Mouse (Mus musculus) adrenal gland, postnatal 36 days (tissue): ENCODE measurements at regions not wholly inside any gene's neighbourhood (a gene's known extent, or its start where the extent isn't known, plus 50 kb on each side); places are given as distances from the start of the nearest gene placed in this dataset.
"Not testable (repeated sequence)": the region's sequence is repeated elsewhere in the genome, so short reads cannot be mapped to it uniquely, and the experiment has no call there.

Source experiments
- DNase-seq, 2 experiments: peaks; one replicate each; pipeline ENCODE4 v3.0.0; 2021; ENCODE audit warnings: mixed read lengths in 1 of 2

DNA sequence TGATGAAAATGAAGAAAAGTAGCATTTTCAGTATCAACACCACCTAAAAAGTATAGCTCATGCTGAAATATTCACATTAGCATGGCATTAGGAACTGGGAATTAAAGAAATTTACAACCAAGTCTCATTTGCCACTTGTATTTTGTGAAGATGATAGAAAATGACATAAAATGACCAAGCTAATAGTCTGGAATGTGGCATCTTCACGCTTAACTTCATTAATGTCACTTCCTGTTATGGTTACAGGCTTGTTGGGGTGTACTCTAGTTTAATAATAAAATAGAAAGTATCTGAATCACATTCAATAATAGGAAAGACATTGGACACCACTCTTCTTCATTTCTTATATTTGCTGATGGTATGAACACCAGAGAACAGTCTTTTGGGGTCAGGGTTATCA, 167.1 kb downstream of the Pcdh17 start:
- no peak for DNase-seq

DNA sequence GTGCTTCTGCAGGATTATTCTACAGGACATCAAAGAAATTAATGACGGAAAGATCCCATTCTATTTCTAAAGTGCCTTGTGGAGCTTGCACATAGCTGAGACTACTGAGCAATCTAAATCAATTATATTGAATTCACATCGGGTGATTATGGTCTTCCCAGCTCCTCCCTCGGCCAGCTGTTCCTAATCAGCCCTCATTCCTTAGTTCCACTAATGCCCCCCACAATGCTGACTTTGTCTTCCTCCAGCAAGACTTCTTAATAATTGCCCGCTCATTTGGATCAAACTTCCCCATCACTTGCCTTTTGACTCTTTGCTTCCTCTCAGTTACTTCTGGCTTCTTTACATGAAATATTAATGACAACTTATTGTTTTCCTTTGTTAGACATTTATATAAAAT, 169.2 kb downstream of the Pcdh17 start:
- no peak for DNase-seq

DNA sequence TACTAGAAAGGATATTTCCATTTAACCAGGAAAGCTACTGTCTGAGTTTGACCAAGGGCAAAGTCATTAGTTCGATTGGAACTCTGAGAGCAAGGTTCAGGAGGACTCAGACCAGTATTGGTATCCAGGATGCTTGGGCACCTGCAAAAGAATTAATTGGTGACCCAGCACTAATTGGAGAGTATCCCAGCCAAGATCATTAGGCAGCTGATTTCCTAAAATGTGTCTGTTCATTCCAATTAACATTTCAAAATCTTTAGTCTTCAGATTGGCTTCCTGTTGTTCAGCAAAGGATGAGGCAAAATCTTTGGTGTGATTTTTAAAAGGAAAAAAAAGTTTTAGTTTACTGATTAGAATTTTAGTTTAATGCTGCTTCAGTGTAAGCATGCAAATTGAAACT, 201.7 kb downstream of the Pcdh17 start:
- no peak for DNase-seq

DNA sequence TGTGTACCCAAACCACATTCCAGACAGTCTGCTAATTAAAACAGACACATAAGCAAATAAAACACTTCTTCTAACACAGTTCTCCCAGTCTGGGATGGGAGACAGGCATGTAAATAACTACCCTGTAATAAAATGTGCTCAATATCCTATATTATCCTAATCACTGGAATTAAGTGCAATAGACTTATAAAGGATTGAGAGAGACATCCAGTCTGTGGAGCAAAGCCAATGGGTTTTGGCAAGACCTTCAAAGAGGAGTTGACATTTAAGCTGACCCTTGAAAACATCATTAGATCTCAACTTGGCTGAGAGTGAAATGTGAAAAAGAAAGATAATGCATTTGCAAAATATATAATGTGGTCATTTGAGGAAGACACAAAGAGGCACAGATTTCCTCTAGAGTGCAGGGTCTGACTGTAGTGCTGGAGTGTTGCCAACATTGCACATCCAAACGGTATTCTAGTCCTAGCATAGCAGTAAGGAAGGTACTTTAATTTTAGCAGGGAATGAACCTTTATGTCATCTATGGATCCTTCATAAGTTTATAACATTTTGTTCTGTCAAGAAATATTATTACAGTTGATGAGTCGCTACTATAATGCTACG, 202.7 kb downstream of the Pcdh17 start:
- no peak for DNase-seq

DNA sequence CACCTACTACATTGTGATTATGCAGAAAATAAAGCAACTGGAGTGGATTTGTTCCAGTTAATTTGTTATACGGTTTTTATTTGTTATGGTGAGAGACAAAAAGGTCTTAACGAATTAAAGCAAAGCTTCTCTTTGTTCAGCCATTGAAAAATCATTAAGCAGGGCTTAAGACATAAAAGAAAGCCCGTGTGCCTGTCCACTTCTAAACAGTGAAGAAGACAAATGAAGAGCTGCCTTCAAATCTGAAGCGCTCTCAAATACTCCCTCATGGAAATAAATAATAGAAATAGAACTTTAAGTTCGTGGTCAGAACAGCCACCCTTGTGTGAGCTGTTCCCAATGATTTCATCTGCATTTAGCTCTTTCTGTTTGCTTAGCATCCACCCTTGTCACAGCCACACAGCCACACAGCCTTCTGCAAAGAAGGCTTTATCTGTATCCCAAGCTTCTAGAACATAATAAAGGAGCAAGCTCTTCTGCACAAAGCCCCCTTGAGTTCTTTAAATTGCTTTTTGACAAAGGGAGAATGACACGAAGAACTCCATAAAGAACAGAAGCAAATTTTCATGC, 215.9 kb downstream of the Pcdh17 start:
- DNase-seq: no peak

DNA sequence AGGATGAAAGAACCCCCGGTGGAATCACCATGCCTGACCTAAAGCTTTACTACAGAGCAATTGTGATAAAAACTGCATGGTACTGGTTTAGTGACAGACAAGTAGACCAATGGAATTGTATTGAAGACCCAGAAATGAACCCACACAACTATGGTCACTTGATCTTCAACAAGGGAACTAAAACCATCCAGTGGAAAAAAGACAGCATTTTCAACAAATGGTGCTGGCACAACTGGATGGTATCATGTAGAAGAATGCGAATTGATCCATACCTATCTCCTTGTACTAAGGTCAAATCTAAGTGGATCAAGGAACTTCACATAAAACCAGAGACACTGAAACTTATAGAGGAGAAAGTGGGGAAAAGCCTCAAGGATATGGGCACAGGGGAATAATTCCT, 224.3 kb downstream of the Pcdh17 start:
- not testable (repeated sequence) for DNase-seq

DNA sequence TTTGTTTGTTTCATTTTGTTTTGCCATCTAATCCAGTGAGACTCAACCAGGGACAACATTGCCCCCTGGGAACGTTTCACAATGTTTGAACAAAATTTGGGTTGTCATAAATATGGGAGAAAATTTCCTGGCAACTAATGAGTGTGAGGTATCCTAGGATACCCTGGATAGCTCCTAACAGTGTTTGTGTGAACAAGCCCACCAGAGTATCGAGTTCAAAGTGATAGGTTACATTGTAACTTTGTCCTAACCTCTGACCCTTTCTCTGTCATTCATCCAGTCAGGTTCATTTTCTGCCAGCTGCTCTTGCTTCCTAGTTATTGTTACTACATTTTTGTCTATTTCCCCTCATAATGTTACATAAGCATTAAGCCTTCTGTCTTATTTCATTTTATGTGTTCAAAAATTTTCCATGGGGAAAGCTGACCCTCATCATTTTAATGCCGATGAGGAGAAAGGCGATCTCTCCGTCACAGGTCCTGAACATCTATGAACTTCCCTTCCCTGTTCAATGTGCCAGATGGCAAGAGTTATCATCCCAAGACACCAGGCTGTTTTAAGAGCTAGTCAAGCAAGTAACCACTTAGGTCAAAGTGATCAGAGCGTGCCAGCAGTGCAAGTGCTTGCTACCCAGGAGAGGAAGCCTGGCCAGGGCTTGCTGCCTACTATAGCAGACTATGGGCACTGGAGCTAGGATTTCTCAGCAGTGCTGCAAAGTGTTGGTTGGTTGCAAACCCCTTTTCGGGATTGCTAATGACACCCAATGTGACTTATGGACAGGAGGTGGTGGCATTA, 228.5 kb downstream of the Pcdh17 start:
- peak in 1 of 2 experiments; percentile 2 for DNase-seq

DNA sequence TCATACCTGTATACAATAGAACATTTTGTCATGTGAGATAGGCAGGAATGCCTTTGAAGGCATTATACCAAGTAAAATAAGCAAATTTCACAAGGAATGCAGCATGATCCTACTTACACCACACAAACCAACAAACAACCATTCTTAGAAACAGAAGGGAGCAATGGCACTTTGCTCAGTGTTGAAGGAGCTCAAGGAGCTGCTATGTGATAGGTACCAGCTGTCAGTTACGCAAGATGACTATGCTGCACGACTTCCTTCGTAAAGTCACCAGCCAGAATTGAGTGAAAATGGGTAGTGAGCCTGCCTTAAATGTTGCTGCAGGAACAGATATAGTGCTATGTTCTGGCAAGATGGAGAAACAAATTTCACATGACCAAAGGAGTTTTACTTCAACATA, 243.5 kb downstream of the Pcdh17 start:
- DNase-seq: no peak

DNA sequence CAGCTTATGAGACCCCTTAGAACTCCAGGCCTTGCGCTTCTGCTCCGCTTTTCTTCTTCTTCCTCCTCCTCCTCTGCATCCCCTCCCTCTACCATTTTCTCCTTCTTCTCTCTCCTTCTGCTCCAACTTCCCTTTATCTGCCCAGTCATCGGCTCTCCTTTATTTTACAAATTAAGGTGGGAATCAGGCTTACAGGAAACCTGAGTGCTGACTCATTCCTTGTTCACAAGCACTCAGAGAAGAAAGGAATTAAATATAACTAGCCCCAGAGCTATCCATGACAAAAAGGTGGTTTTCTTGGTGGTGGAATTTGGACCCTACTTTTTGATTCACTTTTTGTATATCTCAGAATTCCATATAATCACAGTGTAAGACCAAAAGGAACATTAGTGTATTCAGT, 247.4 kb downstream of the Pcdh17 start:
- no peak for DNase-seq
